In genomic region chr17:83208455-83208854, GRCm38 (mm10) we compare ENCODE assay signal across 21 mouse cellular contexts. TPM values are rescaled to one million over a fixed set of nuclear protein-coding genes. Genes with fewer than 3 reads are reported as not detected.
DNase-seq lines count a peak whose midpoint lies in the region; TF ChIP-seq lines count a peak whose summit lies in the region.
"Had no signal": no experiment of that assay in that cellular context is flagged by ENCODE, and none has a peak within 500 bp of the region (broad histone marks: within the 10 kb centered on the region; RNA-seq: fewer than 3 reads in every experiment).

No protein-coding gene starts in this region.

- peak; percentile 90 for DNase-seq in heart, adult 11 months
- DNase-seq in heart, adult 8-10 months (ENCODE audit: low spot score) = no peak
- peak; percentile 10 for DNase-seq in MEL (ENCODE audit: low read depth, low spot score)
- DNase-seq in MEL-GATA-1-ER (ENCODE audit: extremely low read depth, low read depth) = peak; percentile 18
- no peak for DNase-seq in right cerebral cortex, postnatal 25 days
- DNase-seq in lung, postnatal 25 days (ENCODE audit: low spot score) = no peak
- DNase-seq: adrenal gland, adult 2 months; adrenal gland, adult 8-10 months; adrenal gland, postnatal 10 days; adrenal gland, postnatal 14 days; adrenal gland, postnatal 25 days; adrenal gland, postnatal 36 days; B cell, adult 2 months; cerebellum, adult 11 months; cerebellum, adult 11-12 months; cerebellum, adult 18-20 months; cerebellum, adult 2 months; cerebellum, adult 8-10 months had no signal

- TF ChIP-seq EP300 in MEL (IDR thresholded peaks at IDR 0.05; ENCODE audit: low read depth in 1 of 2, low read length in 2 of 2) = no peak

- no peak for TF ChIP-seq RAD21 in MEL (IDR thresholded peaks at IDR 0.05; ENCODE audit: low read depth, low read length)

- TF ChIP-seq CTCF in MEL (IDR thresholded peaks at IDR 0.05 in 2 of 3, conservative IDR thresholded peaks at IDR 0.05 in 1 of 3; ENCODE audit: control insufficient read depth in 1 of 3, insufficient read depth in 1 of 3, low read depth in 2 of 3, low read length in 3 of 3, poor library complexity in 1 of 3, severe bottlenecking in 1 of 3) = no peak

- no peak for TF ChIP-seq POLR2A in MEL (IDR thresholded peaks at IDR 0.05; ENCODE audit: control insufficient read depth in 1 of 2, insufficient read depth in 1 of 2, low read depth in 1 of 2, low read length in 2 of 2, poor library complexity in 1 of 2)

- H3K79me2 ChIP-seq in MEL (ENCODE audit: control insufficient read depth, insufficient read depth, low read length, poor library complexity) = no peaks in the 10 kb centered on the region

- no peaks in the 10 kb centered on the region for H3K4me1 ChIP-seq in MEL (ENCODE audit: control insufficient read depth in 1 of 2, insufficient read depth in 2 of 2, low read length in 2 of 2)

- H3K36me3 ChIP-seq in MEL (ENCODE audit: control insufficient read depth in 1 of 2, insufficient read depth in 2 of 2, low read length in 2 of 2) = no peaks in the 10 kb centered on the region
- H3K36me3 ChIP-seq: G1E had no signal

- no peak overlapping the region for H3K9ac ChIP-seq in MEL (ENCODE audit: control insufficient read depth, low read depth, low read length, poor library complexity, severe bottlenecking)

- H3K27me3 ChIP-seq in MEL (ENCODE audit: control insufficient read depth in 1 of 2, insufficient read depth in 2 of 2, low read length in 2 of 2) = no peaks in the 10 kb centered on the region
- H3K27me3 ChIP-seq: Patski had no signal

- H3K27ac ChIP-seq in MEL (ENCODE audit: control insufficient read depth, low read depth, low read length) = no peak overlapping the region

- H3K9me3 ChIP-seq in MEL (replicated peaks; ENCODE audit: insufficient read depth, low read length) = no peaks in the 10 kb centered on the region

- H3K4me3 ChIP-seq in MEL (ENCODE audit: control insufficient read depth in 1 of 2, insufficient read depth in 1 of 2, low read depth in 2 of 2, low read length in 2 of 2) = no peak overlapping the region

TF ChIP-seq in MEL, 35 proteins besides CTCF, POLR2A, EP300 and RAD21:
- TF ChIP-seq RCOR1 (IDR thresholded peaks at IDR 0.05; ENCODE audit: low read depth, low read length) (no peak), NELFE (IDR thresholded peaks at IDR 0.05; ENCODE audit: low read depth, low read length) (no peak), ZC3H11A (IDR thresholded peaks at IDR 0.05; ENCODE audit: low read depth, low read length) (no peak), BHLHE40 (IDR thresholded peaks at IDR 0.05; ENCODE audit: borderline replicate concordance, low read depth, low read length) (no peak), ZNF384 (IDR thresholded peaks at IDR 0.05; ENCODE audit: low read depth, low read length) (no peak), UBTF (IDR thresholded peaks at IDR 0.05; ENCODE audit: borderline replicate concordance, insufficient read depth, low read depth, low read length) (no peak), MAFK (IDR thresholded peaks at IDR 0.05; ENCODE audit: borderline replicate concordance, low read depth, low read length) (no peak)

RNA-seq across cellular contexts. Expression of gene Pkdcc, which starts 6.6 kb away (rescaled TPM):
- 10 to 100 TPM; 46.4 to 59.2 (median 52.7) TPM for total RNA-seq in heart, adult 8-10 months (2022)
- not detected in 2 replicates for total RNA-seq in MEL (2012; rRNA removed)
- not detected for polyA plus RNA-seq in MEL (2012; ENCODE audit: insufficient read depth in 1 of 2, insufficient read length in 2 of 2, low read depth in 1 of 2, low replicate concordance in 2 of 2, missing spikeins in 1 of 2)
- total RNA-seq: G1E had no signal
- polyA plus RNA-seq: CD4-positive, CD25-positive, alpha-beta regulatory T cell, adult 4 months; G1E had no signal

Comparison
In these comparisons a context has a peak if more than half of its experiments do, and no peak if none do; other contexts are left out.
1. DNase-seq: peak in heart, adult 11 months (single experiment), MEL (single experiment) and MEL-GATA-1-ER (single experiment); none in heart, adult 8-10 months (single experiment), right cerebral cortex, postnatal 25 days (single experiment) and lung, postnatal 25 days (single experiment).
2. RNA of gene Pkdcc, which starts 6.6 kb away (total RNA-seq): 46.4 to 59.2 TPM in heart, adult 8-10 months; not detected in MEL; every median in the first group is over 10 times any median in the second.